Mouse (Mus musculus): ENCODE measurements around the gene Tex22. TPM values are rescaled to one million over a fixed set of nuclear protein-coding genes. Genes with fewer than 3 reads are reported as not detected.

Gene Tex22
- not detected in 2 replicates for polyA plus RNA-seq (2016; fragmentation: Nextera tagmentation; extraction: Ambion mirVana)

DNA sequence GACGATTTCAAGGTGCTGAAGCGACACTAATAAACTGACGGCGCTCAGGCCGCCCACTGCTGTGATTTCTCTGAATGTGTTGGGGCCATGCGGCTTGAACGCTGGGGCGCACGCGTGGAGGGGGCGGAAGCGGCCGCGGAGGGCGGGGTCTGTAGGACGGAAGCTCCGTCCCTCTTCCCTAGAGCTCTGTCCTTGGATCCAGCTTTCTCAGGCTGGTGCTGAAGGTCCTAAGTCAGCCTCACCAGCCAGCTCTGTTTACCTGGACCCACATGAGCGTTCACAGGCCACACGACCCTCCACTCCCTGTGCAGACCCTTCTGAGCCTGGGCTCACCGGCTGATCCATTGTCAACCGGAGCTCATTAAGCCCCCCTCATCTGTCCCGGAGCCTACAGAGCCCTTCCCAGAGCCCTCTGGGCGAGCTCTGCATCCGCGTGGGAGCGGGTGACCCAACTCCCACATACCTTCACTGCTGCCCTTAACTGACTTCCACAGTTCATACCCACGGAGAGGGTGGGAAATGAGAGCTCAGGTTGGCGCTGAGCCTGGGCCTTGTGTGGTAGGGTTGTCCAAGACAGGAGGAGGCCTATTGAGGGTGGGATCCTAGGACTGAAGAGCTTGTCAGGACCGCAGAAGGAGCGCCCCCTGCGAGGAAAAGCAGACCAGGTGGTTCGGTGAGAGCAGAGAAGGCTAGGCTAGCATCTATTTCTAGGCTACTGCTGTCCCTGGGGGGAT lies at the start of gene Tex22:
Gene Tex22, plus strand, starts transcription at position 174 of the 734 bp plus-strand sequence.
- Histone ChIP-seq H3K27me3 (replicated peaks) (0 out of 2 replicates have a peak, but pooled peaks cover 3% of the 10 kb centered on the region), H3K4me1 (peaks cover 27% of the 10 kb centered on the region), H3K27ac (peak within 1 kb of the TSS; percentile 73), H3K36me3 (peaks cover 24% of the 10 kb centered on the region), H3K9me3 (replicated peaks) (no peaks in the 10 kb centered on the region), H3K4me3 (peak within 1 kb of the TSS; percentile 58), H3K9ac (peak within 1 kb of the TSS; percentile 69), H3K4me2 (peak within 1 kb of the TSS; percentile 93)
- ATAC-seq, result peak; percentile 78
- WGBS (ENCODE audit: insufficient replicate concordance), result 4% methylated on average over 32 of the region's 32 CpGs

- H3K4me2 ChIP-seq, result no peak overlapping the region
- H3K36me3 ChIP-seq, result peaks cover 35% of the 10 kb centered on the region
- no peak overlapping the region for H3K27ac ChIP-seq
- no peak for ATAC-seq
- 79% methylated on average over 1 of the region's 1 CpGs for WGBS (ENCODE audit: insufficient replicate concordance)
- no peak overlapping the region for H3K4me3 ChIP-seq
- no peak overlapping the region for H3K9ac ChIP-seq
- no peaks in the 10 kb centered on the region for H3K27me3 ChIP-seq (replicated peaks)
- H3K9me3 ChIP-seq (replicated peaks), result no peaks in the 10 kb centered on the region
- peaks cover 28% of the 10 kb centered on the region for H3K4me1 ChIP-seq
These were observed 47.7 kb upstream of the Tex22 start for GRCm38 (mm10) chr12:113026557-113026956.

DNA sequence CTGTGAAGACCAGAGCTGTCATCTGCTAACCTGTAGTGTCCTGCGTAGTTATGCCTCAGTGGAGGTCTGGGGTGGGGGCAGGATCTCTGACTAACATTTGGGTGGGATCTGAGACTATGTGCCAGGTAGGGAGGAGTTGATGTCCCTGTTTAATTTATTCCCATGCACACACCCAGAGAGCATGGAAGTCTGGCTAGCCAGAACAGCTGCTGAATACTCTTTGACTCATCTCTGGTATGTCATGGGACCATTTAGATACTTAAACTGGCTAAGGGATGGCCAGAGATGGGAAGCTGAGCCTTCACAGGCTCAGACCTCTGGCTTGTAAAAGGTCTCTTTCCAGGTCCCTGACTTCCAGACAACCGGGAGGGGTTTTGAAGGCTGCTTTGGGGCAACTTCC lies 46.8 kb upstream of the Tex22 start:
- no peaks in the 10 kb centered on the region for H3K9me3 ChIP-seq (replicated peaks)
- no peak for ATAC-seq
- H3K27ac ChIP-seq, result no peak overlapping the region
- peaks cover 30% of the 10 kb centered on the region for H3K36me3 ChIP-seq
- peaks cover 37% of the 10 kb centered on the region for H3K4me1 ChIP-seq
- H3K9ac ChIP-seq, result no peak overlapping the region
- 85% methylated on average over 2 of the region's 2 CpGs for WGBS (ENCODE audit: insufficient replicate concordance)
- no peak overlapping the region for H3K4me3 ChIP-seq
- H3K27me3 ChIP-seq (replicated peaks), result no peaks in the 10 kb centered on the region
- no peak overlapping the region for H3K4me2 ChIP-seq

- Histone ChIP-seq H3K4me2 (no peak overlapping the region), H3K36me3 (peaks cover 29% of the 10 kb centered on the region), H3K9ac (no peak overlapping the region), H3K27me3 (replicated peaks) (no peaks in the 10 kb centered on the region), H3K4me1 (peaks cover 39% of the 10 kb centered on the region), H3K4me3 (no peak overlapping the region), H3K27ac (no peak overlapping the region), H3K9me3 (replicated peaks) (no peaks in the 10 kb centered on the region)
- WGBS (ENCODE audit: insufficient replicate concordance), result 75% methylated on average over 5 of the region's 5 CpGs
- ATAC-seq, result no peak
These were observed 46.2 kb upstream of the Tex22 start for GRCm38 (mm10) chr12:113028067-113028466.

- H3K9me3 ChIP-seq (replicated peaks), result no peaks in the 10 kb centered on the region
- peaks cover 38% of the 10 kb centered on the region for H3K4me1 ChIP-seq
- no peak for ATAC-seq
- H3K27me3 ChIP-seq (replicated peaks), result no peaks in the 10 kb centered on the region
- peaks cover 21% of the 10 kb centered on the region for H3K36me3 ChIP-seq
- H3K9ac ChIP-seq, result no peak overlapping the region
- no peak overlapping the region for H3K4me2 ChIP-seq
- WGBS (ENCODE audit: insufficient replicate concordance), result 80% methylated on average over 9 of the region's 9 CpGs
- no peak overlapping the region for H3K4me3 ChIP-seq
- H3K27ac ChIP-seq, result no peak overlapping the region
These were observed 45.4 kb upstream of the Tex22 start for GRCm38 (mm10) chr12:113028898-113029297.

- Histone ChIP-seq H3K36me3 (peaks cover 18% of the 10 kb centered on the region), H3K4me1 (peaks cover 50% of the 10 kb centered on the region), H3K9ac (0 out of 2 replicates have a peak overlapping the region, but pooled peaks have one; percentile 57), H3K27ac (peak overlapping the region; percentile 90), H3K27me3 (replicated peaks) (no peaks in the 10 kb centered on the region), H3K4me3 (no peak overlapping the region), H3K9me3 (replicated peaks) (no peaks in the 10 kb centered on the region), H3K4me2 (no peak overlapping the region)
- 69% methylated on average over 4 of the region's 4 CpGs for WGBS (ENCODE audit: insufficient replicate concordance)
- ATAC-seq, result no peak
These were observed 44.3 kb upstream of the Tex22 start for GRCm38 (mm10) chr12:113030046-113030445.

DNA sequence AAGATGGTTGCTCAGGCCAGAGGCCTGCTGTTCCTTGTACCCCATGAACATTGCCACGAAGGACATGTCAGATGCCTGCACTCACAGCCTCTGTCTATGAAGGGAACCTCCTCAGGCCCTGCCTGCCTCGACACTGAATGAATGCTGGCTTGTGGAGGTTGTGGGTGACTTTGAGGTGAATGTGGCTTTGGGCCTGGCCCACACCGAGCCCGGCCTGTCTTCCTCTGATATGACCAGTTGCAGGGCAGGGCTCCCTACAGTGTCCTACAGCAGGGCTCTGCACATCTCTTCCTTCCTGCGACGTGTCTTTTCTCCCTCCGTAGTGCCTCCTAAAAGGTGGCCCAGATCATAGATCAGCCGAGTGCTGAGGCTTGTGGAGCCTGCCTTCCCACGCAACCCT lies 43.3 kb upstream of the Tex22 start:
- no peak overlapping the region for H3K4me3 ChIP-seq
- H3K27me3 ChIP-seq (replicated peaks), result no peaks in the 10 kb centered on the region
- H3K9me3 ChIP-seq (replicated peaks), result no peaks in the 10 kb centered on the region
- H3K36me3 ChIP-seq, result peaks cover 17% of the 10 kb centered on the region
- peak overlapping the region; percentile 90 for H3K27ac ChIP-seq
- peak overlapping the region; percentile 57 for H3K9ac ChIP-seq
- peak; percentile 91 for ATAC-seq
- WGBS (ENCODE audit: insufficient replicate concordance), result 13% methylated on average over 9 of the region's 9 CpGs
- peak overlapping the region; percentile 56 for H3K4me2 ChIP-seq
- peaks cover 57% of the 10 kb centered on the region for H3K4me1 ChIP-seq

GRCm38 (mm10) chr12:113031441-113031840 lies 42.9 kb upstream of the Tex22 start:
- peaks cover 62% of the 10 kb centered on the region for H3K4me1 ChIP-seq
- peak overlapping the region; percentile 56 for H3K4me2 ChIP-seq
- peaks cover 15% of the 10 kb centered on the region for H3K36me3 ChIP-seq
- H3K4me3 ChIP-seq, result no peak overlapping the region
- H3K9me3 ChIP-seq (replicated peaks), result no peaks in the 10 kb centered on the region
- WGBS (ENCODE audit: insufficient replicate concordance), result 63% methylated on average over 6 of the region's 6 CpGs
- peak; percentile 43 for ATAC-seq
- peak overlapping the region; percentile 90 for H3K27ac ChIP-seq
- peak overlapping the region; percentile 57 for H3K9ac ChIP-seq
- H3K27me3 ChIP-seq (replicated peaks), result no peaks in the 10 kb centered on the region

- 77% methylated on average over 11 of the region's 11 CpGs for WGBS (ENCODE audit: insufficient replicate concordance)
- peak overlapping the region; percentile 17; the same call in 1 of the 2 replicates for H3K9ac ChIP-seq
- peaks cover 73% of the 10 kb centered on the region for H3K4me1 ChIP-seq
- no peaks in the 10 kb centered on the region for H3K27me3 ChIP-seq (replicated peaks)
- no peak for ATAC-seq
- peak overlapping the region; percentile 90 for H3K27ac ChIP-seq
- no peaks in the 10 kb centered on the region for H3K9me3 ChIP-seq (replicated peaks)
- no peak overlapping the region for H3K4me3 ChIP-seq
- 0 out of 2 replicates have a peak overlapping the region, but pooled peaks have one; percentile 56 for H3K4me2 ChIP-seq
- peaks cover 9% of the 10 kb centered on the region for H3K36me3 ChIP-seq
These were observed 41.7 kb upstream of the Tex22 start for GRCm38 (mm10) chr12:113032296-113033250.

- no peak for ATAC-seq
- WGBS (ENCODE audit: insufficient replicate concordance), result 49% methylated on average over 2 of the region's 2 CpGs
- no peak overlapping the region for H3K4me3 ChIP-seq
- H3K9ac ChIP-seq, result no peak overlapping the region; the same call in 1 of the 2 replicates
- no peaks in the 10 kb centered on the region for H3K9me3 ChIP-seq (replicated peaks)
- H3K27me3 ChIP-seq (replicated peaks), result no peaks in the 10 kb centered on the region
- 0 out of 2 replicates have a peak, but pooled peaks cover 4% of the 10 kb centered on the region for H3K36me3 ChIP-seq
- no peak overlapping the region for H3K4me2 ChIP-seq
- peaks cover 77% of the 10 kb centered on the region for H3K4me1 ChIP-seq
- H3K27ac ChIP-seq, result no peak overlapping the region
These were observed 39.2 kb upstream of the Tex22 start for GRCm38 (mm10) chr12:113035093-113035492.

- no peaks in the 10 kb centered on the region for H3K9me3 ChIP-seq (replicated peaks)
- no peak overlapping the region for H3K4me2 ChIP-seq
- 38% methylated on average over 4 of the region's 4 CpGs for WGBS (ENCODE audit: insufficient replicate concordance)
- H3K4me3 ChIP-seq, result no peak overlapping the region
- 0 out of 2 replicates have a peak, but pooled peaks cover 4% of the 10 kb centered on the region for H3K36me3 ChIP-seq
- H3K27ac ChIP-seq, result 0 out of 2 replicates have a peak overlapping the region, but pooled peaks have one; percentile 32
- no peak overlapping the region for H3K9ac ChIP-seq
- ATAC-seq, result peak; percentile 72
- H3K27me3 ChIP-seq (replicated peaks), result no peaks in the 10 kb centered on the region
- peaks cover 73% of the 10 kb centered on the region for H3K4me1 ChIP-seq
These were observed 37.3 kb upstream of the Tex22 start for GRCm38 (mm10) chr12:113036996-113037395.

Measured in liver, embryonic 12.5 days (tissue).